Mouse (Mus musculus) liver, postnatal 0 days (tissue): ENCODE measurements around the gene Psmd3.

Source experiments
- CTCF ChIP-seq: sonication (generic); IDR thresholded peaks from 2 replicates; pipeline ENCODE4 v1.5.1; 2016; ENCODE audit warnings: antibody characterized with exemption, low read depth
- EP300 ChIP-seq: IDR thresholded peaks from 2 replicates; pipeline ENCODE4 v1.6.1; 2016; ENCODE audit warnings: antibody characterized with exemption, low read depth, mild to moderate bottlenecking

GRCm38 (mm10) chr11:98740026-98740392 lies 57.7 kb downstream of the Psmd3 start:
- TF ChIP-seq EP300 (no peak), CTCF (no peak)
